Mouse (Mus musculus) cortical plate, adult 2 months (tissue): ENCODE data around the gene Gxylt1.
"Not testable (repeated sequence)": the region's sequence is repeated elsewhere in the genome, so short reads cannot be mapped to it uniquely, and the experiment has no call there.

Experiments used
- CTCF ChIP-seq: fragments of 200-500 bp; IDR thresholded peaks from 2 replicates; pipeline ENCODE4 v1.5.1; 2011; ENCODE audit warnings: mild to moderate bottlenecking, control low read depth, low read length; ENCODE audit not compliant: insufficient read depth; ENCODE audit errors: extremely low read depth
- POLR2A ChIP-seq: fragments of 200-500 bp; IDR thresholded peaks from 2 replicates; pipeline ENCODE4 v1.6.1; 2011; ENCODE audit warnings: mild to moderate bottlenecking, low read length, control low read depth; ENCODE audit not compliant: insufficient read depth; ENCODE audit errors: extremely low read depth

GRCm38 (mm10) chr15:93310304-93310703, 35.3 kb upstream of the Gxylt1 start:
- not testable (repeated sequence) for TF ChIP-seq CTCF, POLR2A
